Mouse (Mus musculus) fibroblast of lung, adult 2 months (primary cell): ENCODE data around the gene Plin3.

Experiments
- DNase-seq: peaks from one replicate; pipeline ENCODE4 v3.0.0-alpha.2; 2011; ENCODE audit warnings: low read depth

Gene Plin3

DNA sequence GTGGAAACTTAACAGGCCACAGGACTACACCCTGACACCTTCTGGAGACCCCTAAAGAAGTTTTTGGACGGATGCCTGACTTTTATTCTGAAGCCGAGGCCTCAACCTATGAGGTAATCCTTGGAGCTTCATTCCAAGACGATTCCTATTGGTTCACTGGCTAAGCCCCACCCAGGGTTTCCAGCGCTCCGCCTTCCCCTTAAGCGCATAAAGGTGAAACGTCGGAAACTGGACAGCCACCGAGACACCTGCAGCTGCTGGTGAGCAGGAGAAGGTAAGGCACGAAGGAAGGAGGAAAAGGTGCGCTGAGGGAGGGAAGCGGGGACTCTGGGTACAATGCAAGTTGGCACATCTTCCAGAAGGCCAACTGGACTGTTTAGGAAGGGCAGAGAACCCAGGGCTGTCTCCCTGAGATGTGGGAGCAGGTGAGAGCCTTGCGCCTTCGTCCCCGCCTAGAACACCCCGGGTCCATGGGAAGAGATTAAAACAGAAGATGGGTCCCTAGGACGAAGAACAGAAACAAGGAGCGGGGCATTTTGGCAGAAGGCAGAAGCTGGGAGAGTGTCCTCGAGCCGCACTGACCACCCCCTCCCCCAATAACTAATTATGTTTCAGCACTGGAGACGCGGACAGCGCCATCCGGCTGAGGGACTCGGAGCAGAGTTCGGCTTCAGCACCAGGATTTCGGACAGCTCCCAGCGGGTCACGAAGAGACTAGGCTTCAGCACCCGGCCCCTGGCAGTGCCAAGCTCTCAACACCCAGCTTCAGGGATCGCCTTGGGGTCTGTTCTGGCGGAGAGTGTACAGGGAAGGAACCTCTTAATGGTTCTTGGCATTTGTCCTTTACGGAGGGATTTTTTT lies 50.9 kb downstream of the Plin3 start:
- DNase-seq, result no peak

DNA sequence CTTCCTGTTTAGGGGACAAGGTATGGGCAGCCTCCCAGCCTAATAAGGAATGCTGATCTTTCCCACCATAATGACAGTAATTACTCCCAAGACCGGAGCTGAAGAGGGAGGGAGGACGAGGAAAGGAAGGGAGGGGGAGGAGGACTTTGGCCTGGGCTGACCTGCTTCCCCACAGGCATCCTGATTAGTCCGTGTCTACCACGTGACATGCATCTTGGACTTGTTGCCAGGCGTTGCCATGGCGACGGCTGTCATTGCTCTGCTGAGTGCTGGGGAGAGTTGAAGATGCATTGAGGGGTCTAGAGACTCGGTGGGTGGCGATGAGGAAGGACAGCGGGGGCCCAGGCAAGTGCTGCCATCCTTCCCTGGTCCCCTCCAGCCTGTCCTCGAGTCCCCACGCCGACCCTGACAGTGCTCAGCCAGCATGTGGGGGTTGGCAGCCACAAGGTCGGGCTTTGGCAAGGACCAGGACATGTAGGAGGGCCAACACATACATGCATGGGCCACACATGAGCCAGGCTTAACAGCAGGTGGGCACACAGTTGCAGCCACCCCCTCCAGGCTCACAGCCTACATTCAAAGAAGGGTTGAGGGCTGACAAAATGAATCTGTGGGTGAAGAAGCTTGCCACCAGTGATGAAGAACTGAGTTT lies 58.7 kb downstream of the Plin3 start:
- no peak for DNase-seq

GRCm38 (mm10) chr17:56233389-56233788 lies 59.3 kb downstream of the Plin3 start:
- DNase-seq, result no peak

- no peak for DNase-seq
These were observed 62.7 kb downstream of the Plin3 start for GRCm38 (mm10) chr17:56229943-56230342.
